Mouse (Mus musculus) forebrain, embryonic 16.5 days (tissue): ENCODE measurements around the gene Adarb1. TPM values are rescaled to one million over a fixed set of nuclear protein-coding genes. Genes with fewer than 3 reads are reported as not detected.

ENCODE experiments used
- ATAC-seq: fragments of 200-750 bp; cut with Nextera tagmentation; 2 replicates; pipeline ENCODE4 v1.8.0; 2017; ENCODE audit warnings: mild to moderate bottlenecking, moderate library complexity
- H3K27ac ChIP-seq: fragments of 300-500 bp; sonication (generic); 2 replicates; pipeline ENCODE4 v1.5.1; 2014; ENCODE audit warnings: low read length, control low read depth
- H3K27me3 ChIP-seq: fragments of 300-500 bp; sonication (generic); replicated peaks from 2 replicates; pipeline ENCODE4 v1.6.1; 2014; ENCODE audit warnings: low read length; ENCODE audit not compliant: control insufficient read depth, insufficient read depth
- H3K36me3 ChIP-seq: fragments of 300-500 bp; sonication (generic); 2 replicates; pipeline ENCODE4 v1.6.1; 2014; ENCODE audit not compliant: control insufficient read depth, insufficient read depth
- H3K4me1 ChIP-seq: fragments of 300-500 bp; sonication (generic); replicated peaks from 2 replicates; pipeline ENCODE4 v1.6.1; 2014; ENCODE audit warnings: low read length; ENCODE audit not compliant: control insufficient read depth, insufficient read depth
- H3K4me2 ChIP-seq: fragments of 300-500 bp; sonication (generic); 2 replicates; pipeline ENCODE4 v1.6.1; 2014; ENCODE audit warnings: mild to moderate bottlenecking, low read length, control low read depth
- H3K4me3 ChIP-seq: fragments of 300-500 bp; sonication (generic); replicated peaks from 2 replicates; pipeline ENCODE4 v1.5.1; 2014; ENCODE audit warnings: mild to moderate bottlenecking, low read length, control low read depth
- H3K9ac ChIP-seq: fragments of 300-500 bp; sonication (generic); replicated peaks from 2 replicates; pipeline ENCODE4 v1.6.1; 2014; ENCODE audit warnings: low read depth, low read length, control low read depth
- H3K9me3 ChIP-seq: fragments of 300-500 bp; sonication (generic); 2 replicates; pipeline ENCODE4 v1.6.1; 2016; ENCODE audit warnings: low read length; ENCODE audit not compliant: control insufficient read depth
- WGBS: fragments of 180-500 bp; shearing (Covaris S2); extraction: QIAGEN DNeasy Blood & Tissue Kit; methylation state at CpG from one replicate; pipeline ENCODE4 v1.1.7; 2014; 5-methylcytosine and 5-hydroxymethylcytosine counted together
- polyA plus RNA-seq: library from polyadenylated mRNA; unstranded; fragments of >200 nt; fragmentation: Nextera tagmentation; extraction: Ambion mirVana; gene quantifications from 2 replicates; pipeline ENCODE4 v1.2.1, GENCODE M21; 2015

Adarb1 gene
- polyA plus RNA-seq, 1 experiment from 2014 or later, result 17.8 TPM

DNA sequence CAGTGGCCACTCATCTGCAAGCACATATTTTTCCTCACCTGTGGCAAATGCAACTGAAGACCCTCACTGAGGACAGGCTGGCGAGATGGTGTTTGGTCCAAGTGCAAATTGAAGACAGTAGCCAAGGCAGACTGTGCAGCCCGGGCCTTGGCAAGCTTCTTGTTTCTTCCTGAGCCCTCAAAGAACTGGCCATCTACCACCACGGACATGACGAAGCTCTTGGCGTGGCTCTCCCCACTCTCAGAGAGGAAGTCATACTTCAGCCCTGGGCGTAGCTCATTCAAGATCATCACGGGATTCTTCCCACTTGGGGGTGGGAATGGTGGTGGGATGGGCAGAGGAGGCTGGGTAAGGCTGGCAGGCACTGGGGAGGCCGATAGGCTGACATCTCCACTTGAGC, 96.5 kb downstream of the Adarb1 start:
- Histone ChIP-seq H3K4me2 (no peak overlapping the region), H3K4me3 (no peak overlapping the region), H3K36me3 (no peaks in the 10 kb centered on the region), H3K9me3 (no peaks in the 10 kb centered on the region), H3K27me3 (no peaks in the 10 kb centered on the region), H3K4me1 (peaks cover 9% of the 10 kb centered on the region), H3K9ac (no peak overlapping the region), H3K27ac (no peak overlapping the region)
- 90% methylated on average over 8 of the region's 8 CpGs for WGBS
- ATAC-seq, result no peak

DNA sequence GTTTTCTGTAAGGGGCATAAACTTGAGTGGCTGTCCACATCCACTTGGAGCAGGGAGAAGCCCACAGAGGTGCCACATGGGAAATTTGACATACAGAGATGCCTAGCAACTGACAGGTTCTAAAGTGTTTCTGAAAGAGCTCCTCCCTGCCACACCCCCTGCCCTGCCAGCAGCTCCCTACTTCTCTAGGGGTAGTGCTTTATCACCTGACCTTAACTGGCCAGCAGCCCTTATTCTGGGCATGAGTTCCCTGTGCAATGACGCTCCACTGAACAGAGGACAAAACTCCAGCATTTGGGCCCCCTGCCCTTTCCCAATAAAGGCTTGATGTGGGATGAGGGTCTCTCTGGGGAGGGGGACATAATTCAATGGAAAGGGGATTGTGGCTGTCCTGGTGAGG, 97.1 kb downstream of the Adarb1 start:
- 75% methylated on average over 1 of the region's 1 CpGs for WGBS

DNA sequence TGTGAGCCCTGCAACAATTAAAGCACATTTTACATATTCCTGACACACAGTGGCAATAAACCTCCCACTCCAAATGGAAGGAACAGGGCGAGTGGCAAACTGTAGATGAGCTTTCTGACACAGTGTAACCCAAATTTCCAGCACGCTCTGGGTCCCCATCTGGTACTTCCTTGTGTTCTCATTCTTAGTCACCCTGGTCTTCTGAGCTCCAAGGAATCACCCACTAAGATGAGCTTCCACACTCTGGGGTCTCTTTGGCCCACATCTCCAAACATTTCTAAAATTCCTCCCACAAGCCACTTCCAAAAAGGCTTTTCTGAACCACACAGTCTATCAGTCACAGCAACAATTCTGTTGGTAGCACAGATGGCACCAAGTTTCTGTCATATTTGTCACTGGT, 102.4 kb downstream of the Adarb1 start:
- H3K9ac ChIP-seq, result no peak overlapping the region
- H3K4me3 ChIP-seq, result no peak overlapping the region
- no peaks in the 10 kb centered on the region for H3K27me3 ChIP-seq
- H3K36me3 ChIP-seq, result peaks cover 3% of the 10 kb centered on the region; the same call in 1 of the 2 replicates
- WGBS, result 64% methylated on average over 2 of the region's 2 CpGs
- peak overlapping the region; percentile 26 for H3K27ac ChIP-seq
- no peak overlapping the region for H3K4me2 ChIP-seq
- peak; percentile 72 for ATAC-seq
- H3K9me3 ChIP-seq, result no peaks in the 10 kb centered on the region
- peaks cover 2% of the 10 kb centered on the region; the same call in 1 of the 2 replicates for H3K4me1 ChIP-seq

More for the DNA sequence above, 97.1 kb downstream of the Adarb1 start:
- Histone ChIP-seq H3K27me3 (no peaks in the 10 kb centered on the region), H3K4me2 (no peak overlapping the region), H3K4me1 (peaks cover 9% of the 10 kb centered on the region), H3K4me3 (no peak overlapping the region), H3K9ac (no peak overlapping the region), H3K27ac (no peak overlapping the region), H3K9me3 (no peaks in the 10 kb centered on the region), H3K36me3 (no peaks in the 10 kb centered on the region)
- no peak for ATAC-seq

DNA sequence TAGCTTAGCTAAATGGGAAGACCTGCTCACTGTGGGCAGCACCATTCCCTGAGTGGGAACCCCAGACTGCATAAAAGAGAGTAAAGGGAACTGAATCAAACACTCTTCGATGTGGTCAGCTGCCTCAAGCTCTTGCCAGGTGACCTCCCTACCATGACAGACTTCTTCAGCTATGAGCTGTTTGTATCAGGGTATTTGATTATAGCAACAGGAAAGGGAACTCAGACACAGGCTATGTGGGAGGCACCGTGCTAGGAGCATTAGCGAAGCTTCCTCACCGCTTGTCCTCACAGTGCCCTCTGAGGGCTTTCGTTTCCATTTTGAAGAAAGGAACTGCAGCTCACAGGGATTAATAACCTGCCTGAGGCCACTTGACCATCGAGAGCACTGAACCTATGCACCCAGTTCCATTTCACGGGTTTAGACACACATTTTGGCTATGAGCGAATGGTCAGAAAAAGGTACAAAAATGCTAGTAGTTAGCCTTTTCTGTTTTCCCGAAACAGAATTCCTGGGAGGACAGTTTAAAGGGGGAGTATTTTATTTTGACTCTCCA, 103.3 kb downstream of the Adarb1 start:
- WGBS, result 91% methylated on average over 9 of the region's 9 CpGs
- no peak overlapping the region for H3K27ac ChIP-seq
- no peaks in the 10 kb centered on the region for H3K27me3 ChIP-seq
- no peak for ATAC-seq
- no peak overlapping the region for H3K4me3 ChIP-seq
- peaks cover 2% of the 10 kb centered on the region; the same call in 1 of the 2 replicates for H3K4me1 ChIP-seq
- H3K9ac ChIP-seq, result no peak overlapping the region
- peaks cover 3% of the 10 kb centered on the region; the same call in 1 of the 2 replicates for H3K36me3 ChIP-seq
- H3K4me2 ChIP-seq, result no peak overlapping the region
- H3K9me3 ChIP-seq, result no peaks in the 10 kb centered on the region

DNA sequence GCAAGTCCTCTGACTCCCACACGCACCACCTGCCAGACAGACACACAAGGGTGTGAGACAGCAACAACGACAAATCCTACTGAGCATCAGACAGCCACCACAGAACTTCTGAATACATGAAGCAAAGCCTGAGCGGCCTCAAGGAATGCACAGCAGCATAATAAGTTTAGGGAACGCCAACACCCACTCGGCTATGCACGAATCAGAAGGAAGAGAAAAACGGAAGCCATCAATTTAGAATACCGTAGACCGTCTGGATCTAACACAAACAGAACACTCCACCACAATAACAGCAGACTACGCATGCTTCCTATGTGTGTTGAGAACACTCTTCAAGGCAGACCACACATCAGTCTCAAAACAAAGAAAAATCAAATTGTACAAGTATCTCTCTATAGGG, 109.1 kb downstream of the Adarb1 start:
- Histone ChIP-seq H3K9me3 (no peaks in the 10 kb centered on the region), H3K27ac (no peak overlapping the region), H3K4me3 (no peak overlapping the region), H3K4me1 (no peaks in the 10 kb centered on the region), H3K36me3 (peaks cover 3% of the 10 kb centered on the region; the same call in 1 of the 2 replicates), H3K9ac (no peak overlapping the region), H3K4me2 (no peak overlapping the region), H3K27me3 (no peaks in the 10 kb centered on the region)
- no peak for ATAC-seq
- 81% methylated on average over 10 of the region's 10 CpGs for WGBS

DNA sequence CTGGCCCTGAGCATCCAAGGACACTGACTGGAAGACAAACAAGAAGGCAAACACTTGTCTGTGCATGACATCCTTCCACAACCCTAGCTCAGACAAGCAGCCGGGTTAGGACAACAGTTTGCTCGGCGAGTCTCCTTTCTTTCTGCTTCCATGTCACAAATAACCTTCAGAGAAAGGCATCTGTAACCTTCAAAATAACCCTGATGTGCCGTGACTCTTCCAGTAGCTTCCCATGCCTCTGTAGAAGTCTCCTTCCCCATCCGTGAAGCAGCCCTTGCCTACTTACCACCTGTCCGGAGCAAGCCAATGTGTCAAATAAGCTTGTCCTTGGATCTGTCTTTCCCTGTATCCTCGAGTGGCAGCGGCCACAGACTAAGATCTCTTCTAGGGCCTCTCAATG, 112.3 kb downstream of the Adarb1 start:
- Histone ChIP-seq H3K27ac (no peak overlapping the region), H3K9ac (no peak overlapping the region), H3K4me2 (no peak overlapping the region), H3K4me3 (no peak overlapping the region), H3K27me3 (no peaks in the 10 kb centered on the region), H3K9me3 (no peaks in the 10 kb centered on the region), H3K4me1 (no peaks in the 10 kb centered on the region), H3K36me3 (no peaks in the 10 kb centered on the region)
- WGBS, result 86% methylated on average over 8 of the region's 8 CpGs
- no peak for ATAC-seq

DNA sequence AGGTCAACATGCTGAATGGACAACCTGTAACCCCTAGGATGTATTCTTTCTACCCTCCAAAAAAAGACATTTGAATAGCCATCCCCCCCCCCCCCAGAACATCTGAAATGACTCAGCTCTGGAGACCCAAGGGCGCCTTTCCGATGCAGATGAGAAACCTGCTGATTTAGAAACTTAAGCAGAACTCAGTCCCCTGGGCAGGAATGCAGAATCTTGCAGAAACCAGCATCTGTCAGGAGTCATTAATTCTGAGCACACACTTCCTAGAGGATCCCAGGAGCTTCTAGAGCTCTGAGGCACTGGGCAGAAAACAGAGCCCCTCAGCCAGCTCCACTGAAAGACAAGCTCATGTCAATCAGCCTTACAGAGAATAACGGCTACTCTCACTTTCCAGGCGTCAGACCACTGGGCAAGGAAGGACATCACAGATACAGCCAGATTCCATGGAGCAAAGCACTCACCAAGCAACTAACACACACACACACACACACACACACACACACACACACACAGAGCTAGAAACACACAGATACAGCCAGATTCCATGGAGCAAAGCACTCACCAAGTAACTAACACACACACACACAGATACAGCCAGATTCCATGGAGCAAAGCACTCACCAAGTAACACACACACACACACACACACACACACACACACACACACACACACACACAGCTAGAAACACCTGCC, 113.1 kb downstream of the Adarb1 start:
- H3K36me3 ChIP-seq, result no peaks in the 10 kb centered on the region
- no peak overlapping the region for H3K4me2 ChIP-seq
- ATAC-seq, result no peak

DNA sequence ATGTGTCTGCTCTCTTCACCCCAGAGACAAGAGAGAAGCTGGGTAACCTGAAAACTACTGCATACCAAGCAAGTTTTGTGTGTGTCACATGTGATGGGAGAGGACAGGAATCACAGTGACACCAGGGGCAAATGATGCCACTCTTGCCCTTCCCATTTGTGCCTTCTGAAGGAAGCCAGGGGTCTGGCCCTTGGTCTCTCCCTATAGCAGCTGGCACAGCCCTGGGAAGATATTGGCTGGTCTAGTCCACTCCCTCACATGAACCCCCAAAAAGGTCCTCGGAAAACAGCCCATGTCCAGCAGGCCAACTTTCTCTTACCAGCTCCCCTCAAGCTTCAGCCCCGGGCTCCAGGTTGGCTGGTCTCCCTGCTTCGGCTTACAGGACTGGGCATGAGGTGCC, 113.7 kb downstream of the Adarb1 start:
- no peak overlapping the region for H3K4me2 ChIP-seq
- no peak overlapping the region for H3K4me3 ChIP-seq
- H3K9me3 ChIP-seq, result no peaks in the 10 kb centered on the region
- ATAC-seq, result no peak
- H3K27ac ChIP-seq, result no peak overlapping the region
- 68% methylated on average over 3 of the region's 3 CpGs for WGBS
- no peaks in the 10 kb centered on the region for H3K27me3 ChIP-seq
- H3K9ac ChIP-seq, result no peak overlapping the region
- H3K36me3 ChIP-seq, result no peaks in the 10 kb centered on the region
- no peaks in the 10 kb centered on the region for H3K4me1 ChIP-seq

More for the DNA sequence above, 113.1 kb downstream of the Adarb1 start:
- WGBS, result 36% methylated on average over 4 of the region's 4 CpGs
- H3K27me3 ChIP-seq, result no peaks in the 10 kb centered on the region
- no peaks in the 10 kb centered on the region for H3K4me1 ChIP-seq
- no peak overlapping the region for H3K27ac ChIP-seq
- H3K4me3 ChIP-seq, result no peak overlapping the region
- H3K9me3 ChIP-seq, result no peaks in the 10 kb centered on the region
- H3K9ac ChIP-seq, result no peak overlapping the region

DNA sequence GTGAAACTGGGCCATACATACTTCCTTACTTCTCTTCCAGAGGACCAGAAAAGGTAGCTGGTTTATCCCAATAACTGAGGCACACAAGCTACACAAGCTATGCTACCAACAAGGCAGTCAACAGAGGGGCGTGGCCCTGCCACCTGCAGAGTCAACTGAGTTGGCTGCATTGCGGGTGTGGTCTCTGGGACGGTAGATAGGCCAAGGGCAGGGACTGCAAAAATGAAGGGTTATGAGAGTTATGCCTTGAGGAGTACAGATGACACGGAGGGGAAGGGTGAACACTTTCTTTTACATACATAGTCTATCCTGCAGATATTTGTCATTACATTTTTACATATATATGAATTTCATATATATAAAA, 117.2 kb downstream of the Adarb1 start:
- ATAC-seq, result no peak
- H3K36me3 ChIP-seq, result no peaks in the 10 kb centered on the region

More for the DNA sequence above, 117.2 kb downstream of the Adarb1 start:
- no peaks in the 10 kb centered on the region for H3K4me1 ChIP-seq
- no peak overlapping the region for H3K9ac ChIP-seq
- no peaks in the 10 kb centered on the region for H3K9me3 ChIP-seq
- H3K4me3 ChIP-seq, result no peak overlapping the region
- H3K27me3 ChIP-seq, result no peaks in the 10 kb centered on the region
- H3K4me2 ChIP-seq, result no peak overlapping the region
- WGBS, result 91% methylated on average over 4 of the region's 4 CpGs
- no peak overlapping the region for H3K27ac ChIP-seq
